Mouse (Mus musculus): Measurements from ENCODE around the gene Ramp1. TPM values are rescaled to one million over a fixed set of nuclear protein-coding genes. Genes with fewer than 3 reads are reported as not detected.

Ramp1 gene
- total and polyA plus RNA-seq, 3 experiments: 4.1 to 5.6 TPM; not detected in 1

GRCm38 (mm10) chr1:91169157-91169556 is 10.5 kb upstream of the Ramp1 start:
- H3K27me3 ChIP-seq (ENCODE audit: control insufficient read depth in 1 of 2, insufficient read depth in 2 of 2, low read length in 2 of 2): 0 out of 4 replicates have a peak, but pooled peaks cover 0 to 2% of the 10 kb centered on the region in 2 experiments

GRCm38 (mm10) chr1:91174796-91175195 is 4.8 kb upstream of the Ramp1 start:
- Histone ChIP-seq H3K4me1 (ENCODE audit: control insufficient read depth in 1 of 2, insufficient read depth in 2 of 2, low read length in 2 of 2) (peaks cover 17 to 29% of the 10 kb centered on the region in 2 experiments), H3K9me3 (replicated peaks; ENCODE audit: insufficient read depth, low read length) (no peaks in the 10 kb centered on the region), H3K4me3 (ENCODE audit: control insufficient read depth in 1 of 2, insufficient read depth in 1 of 2, low read depth in 2 of 2, low read length in 2 of 2) (no peak overlapping the region), H3K27me3 (ENCODE audit: control insufficient read depth in 1 of 2, insufficient read depth in 2 of 2, low read length in 2 of 2) (no peaks in the 10 kb centered on the region), H3K36me3 (ENCODE audit: control insufficient read depth in 1 of 2, insufficient read depth in 2 of 2, low read length in 2 of 2) (peaks cover 0 to 16% of the 10 kb centered on the region in 2 experiments; a peak in 2 of 4 replicates), H3K9ac (ENCODE audit: control insufficient read depth, low read depth, low read length, poor library complexity, severe bottlenecking) (no peak overlapping the region), H3K79me2 (ENCODE audit: control insufficient read depth, insufficient read depth, low read length, poor library complexity) (no peaks in the 10 kb centered on the region), H3K27ac (ENCODE audit: control insufficient read depth, low read depth, low read length) (no peak overlapping the region)
- DNase-seq (ENCODE audit: low read depth, low spot score): peak; percentile 60
- TF ChIP-seq USF2 (IDR thresholded peaks at IDR 0.05; ENCODE audit: borderline replicate concordance in 1 of 2, insufficient read depth in 1 of 2, low read depth in 1 of 2, low read length in 2 of 2) (no peak), MAFK (IDR thresholded peaks at IDR 0.05; ENCODE audit: borderline replicate concordance, low read depth, low read length) (no peak), TBP (IDR thresholded peaks at IDR 0.05; ENCODE audit: low read depth, low read length) (no peak), RCOR1 (IDR thresholded peaks at IDR 0.05; ENCODE audit: low read depth, low read length) (no peak), TAL1 (IDR thresholded peaks at IDR 0.05; ENCODE audit: low read length) (peak; percentile 23; the same call in 1 of the 2 replicates), NELFE (IDR thresholded peaks at IDR 0.05; ENCODE audit: low read depth, low read length) (no peak), JUND (IDR thresholded peaks at IDR 0.05; ENCODE audit: low read depth, low read length) (no peak), TCF12 (IDR thresholded peaks at IDR 0.05; ENCODE audit: low read depth, low read length) (peak; percentile 84), BHLHE40 (IDR thresholded peaks at IDR 0.05; ENCODE audit: borderline replicate concordance, low read depth, low read length) (no peak), CHD1 (IDR thresholded peaks at IDR 0.05; ENCODE audit: low read depth, low read length) (no peak), MYB (IDR thresholded peaks at IDR 0.05; ENCODE audit: low read depth, low read length) (peak; percentile 54), CHD2 (IDR thresholded peaks at IDR 0.05; ENCODE audit: low read length) (no peak), GATA1 (IDR thresholded peaks at IDR 0.05; ENCODE audit: low read depth, low read length) (peak; percentile 74), ZMIZ1 (IDR thresholded peaks at IDR 0.05; ENCODE audit: low read depth, low read length) (no peak), ELF1 (IDR thresholded peaks at IDR 0.05; ENCODE audit: low read depth, low read length) (no peak), EP300 (IDR thresholded peaks at IDR 0.05; ENCODE audit: low read depth in 1 of 2, low read length in 2 of 2) (peak; percentile 54 to 70), CTCF (IDR thresholded peaks at IDR 0.05 in 2 of 3, conservative IDR thresholded peaks at IDR 0.05 in 1 of 3; ENCODE audit: control insufficient read depth in 1 of 3, insufficient read depth in 1 of 3, low read depth in 2 of 3, low read length in 3 of 3, poor library complexity in 1 of 3, severe bottlenecking in 1 of 3) (no peak), MXI1 (IDR thresholded peaks at IDR 0.05; ENCODE audit: low read depth, low read length) (no peak), MYC (IDR thresholded peaks at IDR 0.05; ENCODE audit: low read depth, low read length) (no peak), MEF2A (IDR thresholded peaks at IDR 0.05; ENCODE audit: extremely low read depth, insufficient replicate concordance, low read depth, low read length, poor library complexity, severe bottlenecking) (no peak), ZKSCAN1 (IDR thresholded peaks at IDR 0.05; ENCODE audit: low read depth, low read length) (no peak), ZC3H11A (IDR thresholded peaks at IDR 0.05; ENCODE audit: low read depth, low read length) (no peak), RAD21 (IDR thresholded peaks at IDR 0.05; ENCODE audit: low read depth, low read length) (no peak), POLR2A (IDR thresholded peaks at IDR 0.05; ENCODE audit: control insufficient read depth in 1 of 2, insufficient read depth in 1 of 2, low read depth in 1 of 2, low read length in 2 of 2, poor library complexity in 1 of 2) (no peak), NRF1 (IDR thresholded peaks at IDR 0.05; ENCODE audit: insufficient read depth, low read depth, low read length, poor library complexity, severe bottlenecking) (no peak), MAX (IDR thresholded peaks at IDR 0.05; ENCODE audit: low read length) (no peak), HCFC1 (IDR thresholded peaks at IDR 0.05; ENCODE audit: low read depth, low read length) (no peak), SIN3A (IDR thresholded peaks at IDR 0.05; ENCODE audit: low read length) (0 out of 2 replicates have a peak, but pooled peaks have one; percentile 51), KAT2A (conservative IDR thresholded peaks at IDR 0.05; ENCODE audit: low read depth, low read length) (no peak), MAZ (IDR thresholded peaks at IDR 0.05; ENCODE audit: low read depth, low read length) (0 out of 2 replicates have a peak, but pooled peaks have one; percentile 38), UBTF (IDR thresholded peaks at IDR 0.05; ENCODE audit: borderline replicate concordance, insufficient read depth, low read depth, low read length) (no peak), E2F4 (IDR thresholded peaks at IDR 0.05; ENCODE audit: borderline replicate concordance, low read depth, low read length) (no peak)

More at GRCm38 (mm10) chr1:91169157-91169556, 10.5 kb upstream of the Ramp1 start:
- Histone ChIP-seq H3K4me1 (ENCODE audit: control insufficient read depth in 1 of 2, insufficient read depth in 2 of 2, low read length in 2 of 2) (no peaks in the 10 kb centered on the region; a peak in 1 of 4 replicates), H3K9ac (ENCODE audit: control insufficient read depth, low read depth, low read length, poor library complexity, severe bottlenecking) (no peak overlapping the region), H3K4me3 (ENCODE audit: control insufficient read depth in 1 of 2, insufficient read depth in 1 of 2, low read depth in 2 of 2, low read length in 2 of 2) (no peak overlapping the region), H3K36me3 (ENCODE audit: control insufficient read depth in 1 of 2, insufficient read depth in 2 of 2, low read length in 2 of 2) (no peaks in the 10 kb centered on the region), H3K9me3 (replicated peaks; ENCODE audit: insufficient read depth, low read length) (no peaks in the 10 kb centered on the region), H3K27ac (ENCODE audit: control insufficient read depth, low read depth, low read length) (no peak overlapping the region), H3K79me2 (ENCODE audit: control insufficient read depth, insufficient read depth, low read length, poor library complexity) (no peaks in the 10 kb centered on the region)
- no peak for DNase-seq (ENCODE audit: low read depth, low spot score)
- no peak for TF ChIP-seq POLR2AphosphoS2 (IDR thresholded peaks at IDR 0.05; ENCODE audit: low read length)
